Mouse (Mus musculus): ENCODE results near the gene Mfn1.

The Mfn1 gene

GRCm38 (mm10) chr3:32510375-32511190 is 18.7 kb upstream of the Mfn1 start:
- peak; percentile 96 for DNase-seq (ENCODE audit: low spot score in 2 of 2)

GRCm38 (mm10) chr3:32511191-32511550 is 18.1 kb upstream of the Mfn1 start:
- peak; percentile 19 to 40 for DNase-seq (ENCODE audit: low spot score in 2 of 2)

- no peak for DNase-seq (ENCODE audit: low spot score in 2 of 2)
Measured at GRCm38 (mm10) chr3:32512686-32513284, 16.5 kb upstream of the Mfn1 start.

DNA sequence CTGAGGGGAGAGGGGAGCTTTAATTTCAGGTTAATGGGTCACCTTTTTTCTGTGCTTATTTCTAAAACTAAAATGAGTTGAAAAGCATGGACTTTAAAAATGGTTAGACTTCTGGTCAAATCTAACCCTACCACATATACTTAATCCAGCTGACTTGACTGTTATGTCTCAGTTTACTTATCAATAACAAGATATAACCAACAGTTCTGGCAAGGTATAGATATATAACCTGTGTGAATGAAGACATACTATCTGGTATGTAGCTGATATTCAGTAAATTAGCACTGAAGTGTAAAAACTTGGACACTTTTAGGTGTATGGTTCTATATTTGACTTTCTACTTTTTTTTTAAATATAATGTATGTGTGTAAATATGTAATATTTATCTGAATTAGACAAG is 15.7 kb upstream of the Mfn1 start:
- DNase-seq (ENCODE audit: low spot score in 2 of 2): no peak

- DNase-seq (ENCODE audit: low spot score in 2 of 2): no peak
Measured at GRCm38 (mm10) chr3:32527181-32527580, 2.1 kb upstream of the Mfn1 start.

DNA sequence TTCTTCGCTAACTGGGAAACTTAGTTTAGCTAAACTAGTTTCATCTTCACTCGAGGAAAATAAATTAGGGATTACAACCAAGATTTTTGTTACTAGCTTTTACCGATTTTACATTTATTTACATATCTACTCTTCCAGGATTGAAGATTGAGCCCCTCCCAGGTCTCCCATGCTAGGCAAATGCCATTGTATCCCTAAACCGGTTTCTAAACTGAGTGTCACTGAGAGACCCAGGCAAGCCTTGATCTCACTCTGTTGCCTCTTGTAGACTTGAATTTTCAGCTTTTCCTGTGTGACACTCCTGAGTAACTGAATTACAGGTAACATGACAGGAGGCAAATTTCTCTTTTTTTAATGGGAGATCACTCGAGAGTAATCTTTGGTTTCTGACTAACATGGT is 776 bp downstream of the Mfn1 start:
- DNase-seq (ENCODE audit: low spot score in 2 of 2): no peak

- no peak for DNase-seq (ENCODE audit: low spot score in 2 of 2)
Measured at GRCm38 (mm10) chr3:32535692-32536091, 6.4 kb downstream of the Mfn1 start.

DNA sequence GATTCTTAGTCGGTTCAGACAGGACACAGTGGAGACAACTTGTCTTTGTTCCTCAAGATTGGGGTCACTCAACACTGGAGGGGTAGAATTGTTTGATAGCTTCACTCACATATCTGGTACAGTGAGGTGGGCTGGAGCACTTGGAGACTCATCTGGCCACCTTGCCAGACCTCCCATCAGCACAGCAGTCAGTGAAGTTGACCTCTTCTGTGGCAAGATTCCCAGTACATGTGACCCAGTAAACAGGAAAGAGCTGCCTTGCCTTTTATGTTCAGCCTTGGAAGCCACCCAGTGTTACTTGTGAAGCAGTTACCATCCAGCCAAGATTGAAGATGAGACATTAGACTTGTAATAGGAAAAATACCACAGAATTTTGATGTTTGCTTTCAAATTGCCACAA is 8.3 kb downstream of the Mfn1 start:
- no peak for DNase-seq (ENCODE audit: low spot score in 2 of 2)

DNA sequence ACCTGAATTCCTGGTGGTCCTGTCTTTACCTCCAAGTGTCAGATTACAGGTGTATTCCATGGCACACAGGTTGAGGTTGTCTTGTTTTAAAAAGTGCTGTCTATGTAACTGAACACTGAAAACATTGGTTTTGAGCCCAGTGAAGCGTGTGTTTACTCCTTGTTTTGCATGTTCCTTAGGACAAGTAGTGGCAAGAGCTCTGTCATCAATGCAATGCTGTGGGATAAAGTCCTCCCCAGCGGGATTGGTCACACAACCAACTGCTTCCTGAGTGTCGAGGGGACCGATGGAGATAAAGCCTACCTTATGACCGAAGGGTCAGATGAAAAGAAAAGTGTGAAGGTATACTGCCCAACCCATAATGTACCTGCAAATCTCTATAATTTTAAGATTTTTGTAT is 8.8 kb downstream of the Mfn1 start:
- no peak for DNase-seq (ENCODE audit: low spot score in 2 of 2)

GRCm38 (mm10) chr3:32553061-32553460 is 23.8 kb downstream of the Mfn1 start:
- peak in 1 of 2 experiments; percentile 8 for DNase-seq (ENCODE audit: low spot score in 2 of 2)

GRCm38 (mm10) chr3:32563401-32563800 is 34.1 kb downstream of the Mfn1 start:
- no peak for DNase-seq (ENCODE audit: low spot score in 2 of 2)

- DNase-seq (ENCODE audit: low spot score in 2 of 2): no peak
Measured at GRCm38 (mm10) chr3:32573086-32573485, 43.8 kb downstream of the Mfn1 start.

DNA sequence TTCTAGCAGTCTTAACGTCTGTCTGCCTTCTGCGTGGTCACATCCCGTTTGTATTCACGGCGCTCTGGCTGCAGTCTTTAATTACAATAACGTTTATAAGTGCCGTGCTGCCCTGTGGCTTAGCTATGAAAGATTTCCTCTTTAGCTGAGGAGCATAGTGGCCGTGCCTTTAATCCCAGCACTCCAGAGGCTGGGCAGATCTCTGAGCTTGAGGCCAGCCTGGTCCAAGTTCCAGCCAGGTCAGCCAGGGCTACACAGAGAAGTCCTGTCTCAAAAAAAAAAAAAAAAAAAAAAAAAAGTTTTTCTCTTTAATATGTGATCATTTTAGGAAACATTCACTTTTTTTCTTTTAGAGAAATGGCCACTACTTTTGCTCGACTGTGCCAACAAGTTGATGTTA is 44.6 kb downstream of the Mfn1 start:
- DNase-seq (ENCODE audit: low spot score in 2 of 2): no peak

- DNase-seq (ENCODE audit: low spot score in 2 of 2): no peak
Measured at GRCm38 (mm10) chr3:32575151-32575550, 45.9 kb downstream of the Mfn1 start.

DNA sequence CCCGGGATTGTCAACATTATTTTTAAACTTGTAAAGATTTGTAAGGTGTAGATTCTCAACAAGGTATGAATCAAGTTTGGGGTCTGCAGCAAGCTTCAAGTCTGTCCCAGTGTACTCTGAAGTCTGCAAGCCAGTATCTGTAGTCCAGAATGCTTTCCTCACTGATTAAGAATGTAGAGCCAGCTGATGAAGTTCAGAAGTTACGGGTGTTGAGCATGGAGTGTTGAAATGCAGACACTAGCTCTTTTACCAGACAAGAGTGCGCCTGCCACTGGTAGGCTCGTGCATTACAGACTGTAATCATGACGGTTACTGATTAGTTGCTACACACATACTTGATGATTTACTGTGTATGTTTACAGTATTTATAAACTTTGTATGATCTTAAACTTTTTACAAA is 49.5 kb downstream of the Mfn1 start:
- no peak for DNase-seq (ENCODE audit: low spot score in 2 of 2)

DNA sequence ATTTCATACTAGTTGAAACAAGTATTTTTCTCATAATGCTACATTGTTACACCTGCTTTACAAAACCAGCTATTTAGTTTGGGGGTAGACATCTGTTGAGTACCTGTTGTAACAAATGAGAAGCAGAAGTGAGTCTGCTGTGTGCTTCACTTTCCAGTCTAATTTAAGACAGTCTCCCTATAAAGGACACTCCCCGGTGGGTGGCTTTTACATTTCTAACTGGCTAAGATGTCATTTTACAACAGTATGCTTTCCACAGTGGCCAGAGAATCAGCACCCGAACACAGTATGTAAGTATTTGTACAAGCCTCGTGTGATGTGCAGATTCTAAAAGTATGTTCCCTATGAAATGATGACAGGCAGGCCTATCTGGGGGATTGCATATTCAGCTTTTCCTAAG is 51.5 kb downstream of the Mfn1 start:
- no peak for DNase-seq (ENCODE audit: low spot score in 2 of 2)

- no peak for DNase-seq (ENCODE audit: low spot score in 2 of 2)
Measured at GRCm38 (mm10) chr3:32581911-32582310, 52.6 kb downstream of the Mfn1 start.

GRCm38 (mm10) chr3:32583489-32583888 is 54.2 kb downstream of the Mfn1 start:
- no peak for DNase-seq (ENCODE audit: low spot score in 2 of 2)

DNA sequence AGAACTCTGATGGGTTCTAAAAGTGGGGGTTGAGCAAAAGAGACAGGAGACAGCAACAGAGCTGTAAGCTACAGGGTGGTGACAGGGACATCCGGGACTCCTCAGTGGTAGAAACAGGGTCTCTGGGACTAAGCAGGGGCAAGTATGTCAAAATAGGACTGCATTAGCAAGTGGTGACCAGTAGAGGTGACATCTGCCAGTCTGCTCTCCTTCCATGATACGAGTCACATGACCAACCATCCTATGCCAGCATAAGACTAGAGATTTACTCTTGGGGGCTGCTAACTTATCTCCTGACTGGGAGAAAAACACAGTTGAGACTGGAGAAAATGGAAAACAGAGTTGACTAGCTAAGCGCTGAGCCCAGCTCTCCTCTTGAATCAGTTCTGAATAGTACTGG is 57.0 kb downstream of the Mfn1 start:
- DNase-seq (ENCODE audit: low spot score in 2 of 2): no peak

DNA sequence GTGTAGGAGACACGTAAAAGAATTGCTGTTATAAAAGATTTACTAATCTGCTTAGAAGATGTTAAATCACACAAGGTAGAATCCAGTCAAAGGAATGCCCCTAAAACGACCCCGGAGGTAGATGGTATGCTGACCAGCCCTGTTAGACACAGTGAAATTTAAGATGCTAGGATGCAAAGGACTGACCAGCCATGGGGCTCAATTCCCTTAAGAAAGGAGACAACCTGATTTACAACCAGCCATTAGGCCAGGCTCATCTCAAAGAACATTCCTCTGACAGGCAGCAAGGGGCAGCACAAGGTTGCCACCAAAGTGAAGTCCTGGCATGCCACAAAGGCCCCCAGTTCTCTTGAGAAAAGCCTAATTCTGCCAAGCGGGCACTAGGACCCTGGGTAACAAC is 65.8 kb downstream of the Mfn1 start:
- DNase-seq (ENCODE audit: low spot score in 2 of 2): no peak

DNA sequence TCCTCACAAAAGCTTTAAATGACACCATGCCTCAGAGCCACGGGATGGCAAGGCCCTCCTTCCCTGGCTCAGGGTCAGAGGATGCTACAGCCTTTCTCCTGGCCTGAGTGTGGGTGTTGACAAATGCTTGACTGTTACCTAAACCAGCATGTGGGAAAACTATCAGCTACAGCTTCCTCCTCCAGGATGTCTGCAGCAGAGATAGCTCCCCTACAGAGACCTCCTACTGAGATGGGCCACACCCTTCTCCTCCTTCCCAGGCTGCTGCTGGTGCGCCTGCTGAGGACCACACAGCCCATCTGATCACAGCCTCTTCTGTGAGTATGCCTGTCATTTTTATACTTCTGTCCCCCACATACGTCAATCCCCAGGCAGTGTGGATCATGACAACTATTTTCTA is 70.1 kb downstream of the Mfn1 start:
- no peak for DNase-seq (ENCODE audit: low spot score in 2 of 2)

- no peak for DNase-seq (ENCODE audit: low spot score in 2 of 2)
Measured at GRCm38 (mm10) chr3:32601055-32601454, 71.8 kb downstream of the Mfn1 start.

DNA sequence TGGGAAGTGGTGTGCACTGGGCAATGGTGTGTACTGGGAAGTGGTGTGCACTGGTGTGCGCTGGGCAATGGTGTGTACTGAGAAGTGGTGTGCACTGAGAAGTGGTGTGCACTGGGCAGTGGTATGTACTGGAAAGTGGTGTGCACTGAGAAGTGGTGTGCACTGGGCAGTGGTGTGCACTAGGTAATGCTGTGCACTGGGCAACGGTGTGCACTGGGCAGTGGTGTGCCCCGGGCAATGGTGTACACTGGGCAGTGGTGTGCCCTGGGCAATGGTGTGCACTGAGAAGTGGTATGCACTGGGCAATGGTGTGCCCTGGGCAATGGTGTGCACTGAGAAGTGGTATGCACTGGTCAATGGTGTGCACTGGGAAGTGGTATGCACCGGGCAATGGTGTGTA is 80.0 kb downstream of the Mfn1 start:
- DNase-seq (ENCODE audit: low spot score in 2 of 2): no peak

GRCm38 (mm10) chr3:32610560-32610959 is 81.3 kb downstream of the Mfn1 start:
- DNase-seq (ENCODE audit: low spot score in 2 of 2): peak in 1 of 2 experiments; percentile 21
